Mouse (Mus musculus) ES-Bruce4 (cell line): ENCODE data around the gene Lsm2. TPM values are rescaled to one million over a fixed set of nuclear protein-coding genes. Genes with fewer than 3 reads are reported as not detected.
"Not testable (repeated sequence)": the region's sequence is repeated elsewhere in the genome, so short reads cannot be mapped to it uniquely, and the experiment has no call there.

Experiments used
- H3K27ac ChIP-seq: 2 replicates; pipeline ENCODE4 v1.5.1; 2012; ENCODE audit warnings: low read length, inconsistent platforms; ENCODE audit not compliant: insufficient read depth
- H3K27me3 ChIP-seq: 2 replicates; pipeline ENCODE4 v1.6.1; 2012; ENCODE audit warnings: mild to moderate bottlenecking, low read length, inconsistent platforms; ENCODE audit not compliant: control insufficient read depth, poor library complexity, insufficient read depth, severe bottlenecking
- H3K36me3 ChIP-seq: 2 replicates; pipeline ENCODE4 v1.6.1; 2012; ENCODE audit warnings: inconsistent platforms, mild to moderate bottlenecking, low read length, moderate library complexity; ENCODE audit not compliant: control insufficient read depth, poor library complexity, insufficient read depth, severe bottlenecking
- H3K4me1 ChIP-seq: one replicate; pipeline ENCODE4 v1.8.1; 2011; ENCODE audit warnings: low read length; ENCODE audit not compliant: control insufficient read depth, insufficient read depth
- H3K4me3 ChIP-seq: 2 replicates; pipeline ENCODE4 v1.5.1; 2011; ENCODE audit warnings: low read depth, mild to moderate bottlenecking, low read length
- H3K9ac ChIP-seq: 2 replicates; pipeline ENCODE4 v1.6.1; 2012; ENCODE audit warnings: low read depth, mild to moderate bottlenecking, inconsistent platforms; ENCODE audit not compliant: poor library complexity, severe bottlenecking
- H3K9me3 ChIP-seq: replicated peaks from 2 replicates; pipeline ENCODE4 v1.6.1; 2012; ENCODE audit warnings: mild to moderate bottlenecking, low read length, inconsistent platforms; ENCODE audit not compliant: control insufficient read depth, poor library complexity, insufficient read depth, severe bottlenecking
- CTCF ChIP-seq: IDR thresholded peaks from one replicate; pipeline ENCODE4 v1.8.1; 2011; ENCODE audit warnings: low read depth, low read length
- EP300 ChIP-seq: IDR thresholded peaks from 2 replicates; pipeline ENCODE4 v1.6.1; 2011; ENCODE audit warnings: low read depth, low read length; ENCODE audit not compliant: insufficient read depth
- POLR2A ChIP-seq: IDR thresholded peaks from one replicate; pipeline ENCODE4 v1.8.1; 2011; ENCODE audit warnings: low read length; ENCODE audit not compliant: insufficient read depth
- polyA plus RNA-seq: library from polyadenylated mRNA; stranded (reverse); fragments of >200 nt; gene quantifications from 2 replicates; pipeline ENCODE4 v1.2.4, GENCODE M21; 2011; ENCODE audit warnings: low read depth; ENCODE audit not compliant: missing spikeins, insufficient read depth, insufficient read length

Lsm2 gene
- polyA plus RNA-seq, 1 experiment, result 166 TPM

GRCm38 (mm10) chr17:34996411-34997141 lies 14.9 kb downstream of the Lsm2 start:
- TF ChIP-seq POLR2A (no peak), EP300 (no peak), CTCF (no peak)
- peaks cover 5% of the 10 kb centered on the region for H3K36me3 ChIP-seq
- H3K27me3 ChIP-seq, result no peaks in the 10 kb centered on the region
- no peak overlapping the region for H3K4me3 ChIP-seq
- no peaks in the 10 kb centered on the region for H3K9me3 ChIP-seq
- 0 out of 2 replicates have a peak overlapping the region, but pooled peaks have one; percentile 10 for H3K27ac ChIP-seq
- H3K9ac ChIP-seq, result no peak overlapping the region
- peaks cover 5% of the 10 kb centered on the region for H3K4me1 ChIP-seq

DNA sequence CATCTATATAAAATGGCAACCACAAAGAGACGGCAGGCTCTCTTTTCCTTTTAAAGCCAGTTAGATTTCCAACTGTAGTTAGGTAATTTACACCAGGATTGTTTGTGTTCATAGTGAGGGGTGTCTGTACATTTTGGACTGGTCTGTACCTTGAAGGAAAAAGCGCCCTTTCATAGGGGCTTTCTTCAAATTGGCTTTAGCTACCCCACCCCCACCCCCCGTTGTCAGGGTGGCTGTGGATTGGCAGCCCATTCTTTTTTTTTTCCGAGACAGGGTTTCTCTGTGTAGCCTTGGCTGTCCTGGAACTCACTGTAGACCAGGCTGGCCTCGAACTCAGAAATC lies 15.5 kb downstream of the Lsm2 start:
- Histone ChIP-seq H3K36me3 (peaks cover 5% of the 10 kb centered on the region), H3K9me3 (no peaks in the 10 kb centered on the region), H3K4me1 (peaks cover 5% of the 10 kb centered on the region), H3K4me3 (no peak overlapping the region), H3K27me3 (no peaks in the 10 kb centered on the region), H3K9ac (no peak overlapping the region), H3K27ac (no peak overlapping the region)
- TF ChIP-seq EP300 (no peak), CTCF (no peak), POLR2A (no peak)

- Histone ChIP-seq H3K27me3 (no peaks in the 10 kb centered on the region), H3K4me1 (peaks cover 5% of the 10 kb centered on the region), H3K27ac (peak overlapping the region; percentile 85; the same call in 1 of the 2 replicates), H3K9ac (peak overlapping the region; percentile 92), H3K36me3 (peaks cover 5% of the 10 kb centered on the region), H3K9me3 (no peaks in the 10 kb centered on the region), H3K4me3 (peak overlapping the region; percentile 18; the same call in 1 of the 2 replicates)
- TF ChIP-seq POLR2A (no peak), CTCF (peak; percentile 24)
These were observed 17.1 kb downstream of the Lsm2 start for GRCm38 (mm10) chr17:34998526-34999430.

- H3K36me3 ChIP-seq, result peaks cover 17% of the 10 kb centered on the region
- H3K4me3 ChIP-seq, result peak overlapping the region; percentile 94
- peak overlapping the region; percentile 92 for H3K9ac ChIP-seq
- H3K27ac ChIP-seq, result peak overlapping the region; percentile 85
- H3K4me1 ChIP-seq, H3K27me3 ChIP-seq, H3K9me3 ChIP-seq: not testable (repeated sequence)
These were observed 18.4 kb downstream of the Lsm2 start for GRCm38 (mm10) chr17:34999871-35000716.

DNA sequence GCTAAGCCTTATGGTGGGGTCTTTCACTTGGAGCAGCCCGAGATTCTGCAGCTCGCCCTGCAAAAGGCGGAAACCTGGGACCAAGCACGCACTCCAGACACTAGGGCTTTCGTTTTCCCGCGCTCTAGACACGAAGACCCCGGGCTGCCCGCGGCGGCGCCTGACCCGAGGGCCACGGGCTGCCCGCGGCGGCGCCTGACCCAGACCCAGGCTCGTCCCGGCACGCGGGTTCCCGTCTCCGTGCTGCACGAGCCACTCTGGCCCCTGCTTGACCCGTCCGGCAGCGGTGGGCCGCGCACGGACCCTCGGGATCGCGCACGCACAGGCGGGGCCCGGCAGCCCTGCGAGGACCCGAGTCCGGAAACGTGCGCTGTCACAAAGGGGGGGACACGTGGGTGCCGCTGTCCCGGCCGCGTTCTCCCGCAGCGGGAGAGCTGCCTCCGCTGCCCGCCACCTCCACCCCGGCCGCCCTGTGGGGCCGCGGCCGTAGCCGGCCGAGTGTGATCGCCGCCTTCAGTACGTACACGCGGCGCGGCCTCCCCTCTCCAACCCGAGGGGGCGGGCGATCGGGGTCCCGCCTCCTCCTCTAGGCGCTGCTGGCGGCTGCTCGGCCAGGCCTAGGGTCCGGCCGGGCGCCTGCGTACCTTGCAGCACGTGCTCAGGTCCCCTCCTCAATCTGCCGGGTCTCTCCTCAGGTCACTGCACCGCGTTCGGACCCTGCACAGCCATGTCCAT lies 19.2 kb downstream of the Lsm2 start, which contains the start of gene Vars:
Vars (plus strand) TSS at position 271 of the 735 bp plus-strand sequence.
- no peaks in the 10 kb centered on the region for H3K9me3 ChIP-seq
- peaks cover 5% of the 10 kb centered on the region for H3K4me1 ChIP-seq
- TF ChIP-seq CTCF, result no peak
- peak; percentile 63 for TF ChIP-seq POLR2A
- peak; percentile 31; the same call in 1 of the 2 replicates for TF ChIP-seq EP300
- peaks cover 23% of the 10 kb centered on the region for H3K36me3 ChIP-seq
- peak within 1 kb of the TSS; percentile 92 for H3K9ac ChIP-seq
- H3K27me3 ChIP-seq, result no peaks in the 10 kb centered on the region
- peak within 1 kb of the TSS; percentile 85 for H3K27ac ChIP-seq
- H3K4me3 ChIP-seq, result peak within 1 kb of the TSS; percentile 94
